Mouse (Mus musculus) liver, embryonic 14.5 days (tissue): ENCODE measurements around the gene Klhl8. TPM values are rescaled to one million over a fixed set of nuclear protein-coding genes. Genes with fewer than 3 reads are reported as not detected.

Experiments
- ATAC-seq: fragments of 200-750 bp; cut with Nextera tagmentation; 2 replicates; pipeline ENCODE4 v1.8.0; 2017; ENCODE audit warnings: moderate number of reproducible peaks, mild to moderate bottlenecking, moderate library complexity; ENCODE audit not compliant: insufficient read depth
- DNase-seq, 3 experiments: peaks; one replicate each; pipeline ENCODE4 v3.0.0-alpha.2; 2012 to 2013; ENCODE audit warnings: low read depth in 3 of 3, low spot score in 3 of 3
- H3K27ac ChIP-seq: fragments of 300-500 bp; sonication (generic); 2 replicates; pipeline ENCODE4 v1.5.1; 2014; ENCODE audit warnings: moderate library complexity, mild to moderate bottlenecking, control low read depth, inconsistent platforms
- H3K27me3 ChIP-seq: fragments of 300-500 bp; sonication (generic); 2 replicates; pipeline ENCODE4 v1.6.1; 2014; ENCODE audit warnings: mild to moderate bottlenecking, low read length, moderate library complexity; ENCODE audit not compliant: control insufficient read depth, insufficient read depth
- H3K36me3 ChIP-seq: fragments of 300-500 bp; sonication (generic); replicated peaks from 2 replicates; pipeline ENCODE4 v1.6.1; 2014; ENCODE audit warnings: low read depth; ENCODE audit not compliant: control insufficient read depth, insufficient read depth
- H3K4me1 ChIP-seq, 2 experiments: fragments of 200-500 bp in 1 of 2; fragments of 300-500 bp in 1 of 2; sonication (generic) in 1 of 2; replicated peaks; 2 replicates each; pipeline ENCODE4 v1.6.1; 2012 to 2014; ENCODE audit warnings: antibody characterized with exemption in 1 of 2, inconsistent platforms in 1 of 2, low read length in 1 of 2; ENCODE audit not compliant: control insufficient read depth in 2 of 2, insufficient read depth in 2 of 2
- H3K4me2 ChIP-seq: fragments of 300-500 bp; sonication (generic); 2 replicates; pipeline ENCODE4 v1.6.1; 2014; ENCODE audit warnings: low read depth, mild to moderate bottlenecking, control low read depth, moderate library complexity
- H3K4me3 ChIP-seq, 2 experiments: fragments of 200-500 bp in 1 of 2; fragments of 300-500 bp in 1 of 2; sonication (generic) in 1 of 2; 2 replicates each; pipeline ENCODE4 v1.5.1; 2012 to 2014; ENCODE audit warnings: low read depth in 2 of 2, low read length in 2 of 2, mild to moderate bottlenecking in 2 of 2, control low read depth in 1 of 2, inconsistent platforms in 1 of 2, moderate library complexity in 1 of 2; ENCODE audit not compliant: insufficient read depth in 1 of 2
- H3K9ac ChIP-seq: fragments of 300-500 bp; sonication (generic); replicated peaks from 2 replicates; pipeline ENCODE4 v1.6.1; 2014; ENCODE audit warnings: mild to moderate bottlenecking, control low read depth, moderate library complexity
- H3K9me3 ChIP-seq: fragments of 300-500 bp; sonication (generic); 2 replicates; pipeline ENCODE4 v1.6.1; 2016; ENCODE audit warnings: low read length, mixed read lengths; ENCODE audit not compliant: control insufficient read depth
- CTCF ChIP-seq: IDR thresholded peaks from 2 replicates; pipeline ENCODE4 v1.5.1; 2016; ENCODE audit warnings: antibody characterized with exemption, low read depth, control low read depth
- EP300 ChIP-seq: IDR thresholded peaks from 2 replicates; pipeline ENCODE4 v1.6.1; 2016; ENCODE audit warnings: antibody characterized with exemption, low read depth
- WGBS: fragments of 180-500 bp; shearing (Covaris S2); extraction: QIAGEN DNeasy Blood & Tissue Kit; methylation state at CpG from one replicate; pipeline ENCODE4 v1.1.7; 2014; ENCODE audit not compliant: insufficient replicate concordance; 5-methylcytosine and 5-hydroxymethylcytosine counted together
- polyA plus RNA-seq, 2 experiments: library from polyadenylated mRNA; depleted of rRNA in 1 of 2; stranded (reverse) in 1 of 2; unstranded in 1 of 2; fragments of >200 nt; fragmentation: Nextera tagmentation in 1 of 2; extraction: Ambion mirVana in 1 of 2; gene quantifications; 2 replicates each; pipeline versions ENCODE4 v1.2.1 to v1.2.3; 2012 to 2014

Klhl8 gene
- polyA plus RNA-seq, 2 experiments, result 0.98 to 0.99 TPM

- ATAC-seq (no peak), DNase-seq (no peak)
- 33% methylated on average over 1 of the region's 1 CpGs for WGBS
- Histone ChIP-seq H3K9me3 (no peaks in the 10 kb centered on the region), H3K9ac (no peak overlapping the region), H3K4me3 (no peak overlapping the region), H3K4me2 (no peak overlapping the region), H3K4me1 (no peaks in the 10 kb centered on the region), H3K27ac (no peak overlapping the region), H3K27me3 (no peaks in the 10 kb centered on the region), H3K36me3 (no peaks in the 10 kb centered on the region)
- TF ChIP-seq CTCF, result no peak
- TF ChIP-seq EP300, result no peak
Observed at GRCm38 (mm10) chr5:103898310-103898709, 12.7 kb downstream of the Klhl8 start.

- H3K27ac ChIP-seq, result no peak overlapping the region
- no peak overlapping the region for H3K4me3 ChIP-seq
- no peak overlapping the region for H3K9ac ChIP-seq
- no peak for DNase-seq
- no peaks in the 10 kb centered on the region for H3K4me1 ChIP-seq
- ATAC-seq, result no peak
- H3K9me3 ChIP-seq, result no peaks in the 10 kb centered on the region
- no peak overlapping the region for H3K4me2 ChIP-seq
- H3K36me3 ChIP-seq, result no peaks in the 10 kb centered on the region
- WGBS, result 79% methylated on average over 15 of the region's 15 CpGs
- no peak for TF ChIP-seq EP300
- TF ChIP-seq CTCF, result no peak
- H3K27me3 ChIP-seq, result no peaks in the 10 kb centered on the region
Observed at GRCm38 (mm10) chr5:103889766-103890165, 21.3 kb downstream of the Klhl8 start.

GRCm38 (mm10) chr5:103863759-103864158, 47.3 kb downstream of the Klhl8 start:
- Histone ChIP-seq H3K27me3 (no peaks in the 10 kb centered on the region), H3K4me3 (no peak overlapping the region), H3K4me1 (no peaks in the 10 kb centered on the region), H3K9me3 (no peaks in the 10 kb centered on the region), H3K4me2 (no peak overlapping the region), H3K9ac (no peak overlapping the region), H3K36me3 (no peaks in the 10 kb centered on the region), H3K27ac (no peak overlapping the region)
- ATAC-seq (no peak), DNase-seq (no peak)
- whole genome bisulfite sequencing, result 78% methylated on average over 4 of the region's 4 CpGs
- TF ChIP-seq EP300 (no peak), CTCF (no peak)

- WGBS, result 82% methylated on average over 11 of the region's 11 CpGs
- Histone ChIP-seq H3K36me3 (no peaks in the 10 kb centered on the region), H3K4me1 (peaks cover 0 to 4% of the 10 kb centered on the region in 2 experiments; a peak in 2 of 4 replicates), H3K9me3 (no peaks in the 10 kb centered on the region), H3K27ac (no peak overlapping the region), H3K9ac (no peak overlapping the region), H3K4me2 (no peak overlapping the region), H3K4me3 (no peak overlapping the region), H3K27me3 (no peaks in the 10 kb centered on the region)
- no peak for TF ChIP-seq EP300
- no peak for TF ChIP-seq CTCF
- DNase-seq (no peak), ATAC-seq (no peak)
Observed at GRCm38 (mm10) chr5:103860622-103861021, 50.4 kb downstream of the Klhl8 start.

- H3K36me3 ChIP-seq, result peaks cover 8% of the 10 kb centered on the region
- no peak for ATAC-seq
- no peak overlapping the region for H3K4me2 ChIP-seq
- H3K4me3 ChIP-seq, result no peak overlapping the region
- peaks cover 0 to 8% of the 10 kb centered on the region in 2 experiments; a peak in 2 of 4 replicates for H3K4me1 ChIP-seq
- H3K27me3 ChIP-seq, result no peaks in the 10 kb centered on the region
- no peak overlapping the region for H3K9ac ChIP-seq
- H3K9me3 ChIP-seq, result no peaks in the 10 kb centered on the region
- no peak overlapping the region for H3K27ac ChIP-seq
- WGBS, result 82% methylated on average over 2 of the region's 2 CpGs
- TF ChIP-seq EP300 (no peak), CTCF (no peak)
- no peak for DNase-seq
Observed at GRCm38 (mm10) chr5:103857151-103857550, 53.9 kb downstream of the Klhl8 start.
